Mouse (Mus musculus) forebrain, embryonic 15.5 days (tissue): ENCODE measurements around the gene Nmnat2. TPM values are rescaled to one million over a fixed set of nuclear protein-coding genes. Genes with fewer than 3 reads are reported as not detected.
A peak's percentile ranks its signal among the peaks of the same experiment; 100 is the strongest.

Source experiments
- ATAC-seq: fragments of 200-750 bp; cut with Nextera tagmentation; replicated peaks from 2 replicates; pipeline ENCODE4 v1.8.0; 2017; ENCODE audit warnings: mild to moderate bottlenecking, moderate TSS enrichment, moderate library complexity
- H3K27ac ChIP-seq: fragments of 300-500 bp; sonication (generic); replicated peaks from 2 replicates; pipeline ENCODE4 v1.5.1; 2015; ENCODE audit warnings: mild to moderate bottlenecking, inconsistent platforms
- H3K27me3 ChIP-seq: fragments of 300-500 bp; sonication (generic); 2 replicates; pipeline ENCODE4 v1.6.1; 2015; ENCODE audit warnings: inconsistent platforms
- H3K36me3 ChIP-seq: fragments of 300-500 bp; sonication (generic); 2 replicates; pipeline ENCODE4 v1.6.1; 2015; ENCODE audit warnings: mild to moderate bottlenecking, inconsistent platforms
- H3K4me1 ChIP-seq: fragments of 300-500 bp; sonication (generic); 2 replicates; pipeline ENCODE4 v1.6.1; 2015; ENCODE audit warnings: inconsistent platforms
- H3K4me2 ChIP-seq: fragments of 300-500 bp; sonication (generic); replicated peaks from 2 replicates; pipeline ENCODE4 v1.6.1; 2015; ENCODE audit warnings: mild to moderate bottlenecking, inconsistent platforms
- H3K4me3 ChIP-seq: fragments of 300-500 bp; sonication (generic); 2 replicates; pipeline ENCODE4 v1.5.1; 2015; ENCODE audit warnings: mild to moderate bottlenecking, inconsistent platforms
- H3K9ac ChIP-seq: fragments of 300-500 bp; sonication (generic); replicated peaks from 2 replicates; pipeline ENCODE4 v1.6.1; 2015; ENCODE audit warnings: mild to moderate bottlenecking, inconsistent platforms
- H3K9me3 ChIP-seq: fragments of 300-500 bp; sonication (generic); 2 replicates; pipeline ENCODE4 v1.6.1; 2016; ENCODE audit warnings: inconsistent platforms
- WGBS: fragments of 180-500 bp; shearing (Covaris S2); methylation state at CpG from one replicate; pipeline ENCODE4 v1.1.7; 2015; ENCODE audit warnings: mixed read lengths; 5-methylcytosine and 5-hydroxymethylcytosine counted together
- polyA plus RNA-seq: library from polyadenylated mRNA; unstranded; fragments of >200 nt; fragmentation: Nextera tagmentation; extraction: Ambion mirVana; gene quantifications from 2 replicates; pipeline ENCODE4 v1.2.1, GENCODE M21; 2015

The Nmnat2 gene
- polyA plus RNA-seq: 69.5 and 71.9 TPM in 2 replicates

DNA sequence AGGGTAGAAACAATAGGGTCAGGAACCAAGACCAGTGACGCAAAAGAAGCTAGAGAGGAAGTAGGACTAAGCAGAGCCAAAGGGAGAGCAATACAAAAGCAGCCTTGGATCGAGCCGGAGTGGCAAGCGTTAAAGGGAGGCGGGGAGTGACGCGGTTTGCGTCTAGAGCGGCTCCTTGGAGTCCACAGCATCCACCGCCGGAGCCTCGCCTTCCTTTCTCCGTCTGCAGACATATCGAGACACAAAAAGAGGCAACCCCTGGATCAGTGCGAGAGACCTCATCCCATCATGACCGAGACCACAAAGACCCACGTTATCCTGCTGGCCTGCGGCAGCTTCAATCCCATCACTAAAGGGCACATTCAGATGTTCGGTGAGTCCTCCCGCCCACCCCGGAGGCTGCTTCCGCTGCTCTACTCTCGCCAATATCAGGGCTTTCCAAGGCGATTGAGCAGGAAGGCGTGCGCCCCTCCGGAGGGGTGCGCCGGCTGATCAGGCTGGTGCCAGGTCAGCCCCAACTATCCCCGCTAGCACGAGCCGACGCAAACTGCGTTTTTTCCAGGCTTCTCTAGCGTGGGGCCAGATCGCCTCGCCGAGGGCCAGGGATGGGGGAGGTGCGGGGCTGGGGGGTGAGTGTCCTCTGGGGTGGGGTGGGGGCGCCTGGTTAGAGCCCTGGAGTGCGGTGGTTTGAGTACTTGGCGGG lies at the start of gene Nmnat2:
TSS of gene Nmnat2 (plus strand) at position 173 of the 703 bp plus-strand sequence.
- no peaks in the 10 kb centered on the region for H3K36me3 ChIP-seq
- peak; percentile 92 for ATAC-seq
- peaks cover 5% of the 10 kb centered on the region; the same call in 1 of the 2 replicates for H3K27me3 ChIP-seq
- peaks cover 20% of the 10 kb centered on the region for H3K4me1 ChIP-seq
- peak within 1 kb of the TSS; percentile 71 for H3K4me2 ChIP-seq
- peak within 1 kb of the TSS; percentile 85 for H3K27ac ChIP-seq
- WGBS: under 1% methylated on average over 42 of the region's 42 CpGs
- H3K4me3 ChIP-seq: peak within 1 kb of the TSS; percentile 53
- H3K9ac ChIP-seq: peak within 1 kb of the TSS; percentile 59
- no peaks in the 10 kb centered on the region for H3K9me3 ChIP-seq

DNA sequence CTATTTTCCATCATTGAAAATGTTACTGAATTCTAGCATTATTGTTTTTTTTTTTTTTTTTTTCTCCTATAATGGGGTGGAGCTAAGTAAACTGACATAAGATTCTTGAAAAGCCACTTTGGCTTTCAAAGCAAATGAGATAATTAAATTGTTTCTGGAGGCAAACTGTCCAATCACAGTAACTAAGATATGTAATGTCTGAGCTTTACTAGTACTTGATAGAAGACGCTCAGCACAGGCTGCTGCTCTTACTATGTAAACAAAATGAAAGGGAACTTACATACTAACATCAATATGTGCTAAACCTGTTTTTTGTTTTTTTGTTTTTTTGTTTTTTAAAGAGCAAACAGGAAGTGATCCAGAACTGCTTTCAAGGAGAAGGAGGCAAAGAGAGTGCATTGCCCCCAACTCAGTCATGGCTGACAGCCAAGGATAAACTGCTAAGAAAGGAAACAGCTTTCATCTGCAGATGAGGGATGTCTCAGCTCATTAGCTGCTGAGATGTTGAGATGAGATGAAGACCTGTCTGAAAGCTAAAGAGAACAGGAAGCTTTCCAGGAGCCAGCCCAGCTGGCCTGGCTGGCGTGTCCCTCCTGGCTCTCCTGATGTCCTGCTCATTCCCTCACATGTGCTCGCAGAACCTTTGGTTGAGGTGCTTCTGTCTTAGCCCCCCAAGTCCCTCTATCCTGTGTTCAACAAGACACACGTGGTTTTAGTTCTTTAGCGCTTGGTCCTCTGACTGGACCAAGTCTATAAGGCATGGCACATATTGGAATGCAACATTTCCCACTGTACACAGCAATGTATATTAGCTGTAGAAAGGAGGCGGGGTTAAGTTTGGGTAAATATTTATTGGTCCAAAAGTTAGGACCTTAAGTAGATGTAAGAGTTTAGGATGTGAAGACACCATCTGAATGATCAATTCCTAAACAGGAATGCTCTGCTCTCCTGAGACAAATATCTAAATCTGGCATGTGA lies 41.0 kb upstream of the Nmnat2 start:
- H3K36me3 ChIP-seq: no peaks in the 10 kb centered on the region
- no peaks in the 10 kb centered on the region for H3K9me3 ChIP-seq
- WGBS: 85% methylated on average over 6 of the region's 6 CpGs

DNA sequence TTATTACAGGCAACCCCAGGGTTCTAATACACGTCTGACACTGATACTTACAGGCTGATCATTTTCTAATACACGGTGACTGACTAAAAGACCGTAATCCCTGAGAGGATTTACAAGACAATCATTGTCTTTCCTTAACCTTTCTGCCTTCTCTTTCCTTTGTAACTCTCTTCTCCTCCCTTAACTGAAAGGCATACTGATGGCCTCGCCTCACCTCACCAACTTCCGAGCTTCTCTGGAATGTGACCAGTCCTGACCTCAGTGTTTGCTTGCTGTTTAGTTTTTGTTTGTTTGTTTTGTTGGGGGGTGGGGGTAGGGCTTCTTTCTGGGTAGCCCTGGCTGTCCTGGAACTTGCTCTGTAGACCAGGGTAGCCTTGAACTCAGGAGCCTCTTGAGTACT lies 39.0 kb upstream of the Nmnat2 start:
- no peaks in the 10 kb centered on the region for H3K36me3 ChIP-seq
- no peak overlapping the region for H3K4me3 ChIP-seq
- WGBS: 45% methylated on average over 5 of the region's 5 CpGs
- H3K27ac ChIP-seq: no peak overlapping the region
- H3K9ac ChIP-seq: no peak overlapping the region
- H3K4me2 ChIP-seq: no peak overlapping the region
- no peaks in the 10 kb centered on the region for H3K27me3 ChIP-seq
- no peaks in the 10 kb centered on the region for H3K9me3 ChIP-seq
- ATAC-seq: no peak
- H3K4me1 ChIP-seq: no peaks in the 10 kb centered on the region

More for the DNA sequence above, 41.0 kb upstream of the Nmnat2 start:
- H3K9ac ChIP-seq: no peak overlapping the region
- ATAC-seq: no peak
- no peak overlapping the region for H3K27ac ChIP-seq
- H3K27me3 ChIP-seq: no peaks in the 10 kb centered on the region
- no peaks in the 10 kb centered on the region for H3K4me1 ChIP-seq
- no peak overlapping the region for H3K4me3 ChIP-seq
- no peak overlapping the region for H3K4me2 ChIP-seq

DNA sequence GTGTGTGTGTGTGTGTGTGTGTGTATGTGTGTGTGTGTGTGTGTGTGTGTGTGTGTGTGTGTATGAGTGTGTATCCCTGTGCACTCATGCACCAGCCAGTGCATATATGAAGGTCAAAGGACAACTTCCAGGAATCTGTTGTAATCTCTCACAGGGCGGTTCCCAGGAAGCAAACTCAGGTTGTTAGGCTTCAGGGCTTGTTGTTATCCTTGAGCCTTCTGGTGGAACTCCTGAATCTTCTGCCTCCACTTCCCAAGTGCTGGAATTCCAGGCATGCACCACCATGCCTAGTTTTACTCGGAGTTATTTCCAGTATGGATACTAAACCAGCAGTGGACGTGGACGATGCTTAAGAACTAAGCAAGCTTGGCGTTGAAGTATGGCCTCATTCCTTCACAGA lies 37.9 kb upstream of the Nmnat2 start:
- ATAC-seq: no peak
- Histone ChIP-seq H3K36me3 (no peaks in the 10 kb centered on the region), H3K27me3 (no peaks in the 10 kb centered on the region), H3K9me3 (no peaks in the 10 kb centered on the region), H3K4me3 (no peak overlapping the region), H3K27ac (no peak overlapping the region), H3K4me2 (no peak overlapping the region), H3K9ac (no peak overlapping the region), H3K4me1 (no peaks in the 10 kb centered on the region)
- 90% methylated on average over 5 of the region's 5 CpGs for WGBS

GRCm38 (mm10) chr1:152917626-152918025 lies 37.2 kb upstream of the Nmnat2 start:
- no peak overlapping the region for H3K4me2 ChIP-seq
- ATAC-seq: no peak
- no peak overlapping the region for H3K9ac ChIP-seq
- no peaks in the 10 kb centered on the region for H3K36me3 ChIP-seq
- H3K27me3 ChIP-seq: no peaks in the 10 kb centered on the region
- no peak overlapping the region for H3K27ac ChIP-seq
- no peaks in the 10 kb centered on the region for H3K4me1 ChIP-seq
- no peaks in the 10 kb centered on the region for H3K9me3 ChIP-seq
- H3K4me3 ChIP-seq: no peak overlapping the region
- 72% methylated on average over 4 of the region's 4 CpGs for WGBS

DNA sequence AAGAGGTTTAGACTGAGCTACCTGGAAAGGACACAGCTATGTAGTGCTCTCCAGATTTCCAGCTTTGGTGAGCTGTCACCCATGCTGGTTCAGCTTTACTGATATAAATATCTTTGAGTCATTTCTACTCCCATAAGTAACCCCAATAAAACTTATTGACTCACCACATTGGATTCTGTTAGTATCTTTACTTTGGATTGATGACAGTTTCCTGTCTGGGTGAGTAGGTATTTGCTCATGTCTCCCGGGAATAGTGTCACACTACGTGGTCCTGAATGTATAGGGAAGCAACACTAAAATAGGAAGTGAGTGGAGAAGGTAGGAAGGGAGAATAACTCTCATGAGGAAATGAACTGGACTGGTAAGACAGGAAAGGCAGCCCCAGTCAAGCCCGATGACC lies 33.0 kb upstream of the Nmnat2 start:
- no peaks in the 10 kb centered on the region for H3K36me3 ChIP-seq
- ATAC-seq: no peak
- H3K27ac ChIP-seq: no peak overlapping the region
- H3K4me1 ChIP-seq: no peaks in the 10 kb centered on the region
- H3K4me2 ChIP-seq: no peak overlapping the region
- no peak overlapping the region for H3K9ac ChIP-seq
- WGBS: 86% methylated on average over 3 of the region's 3 CpGs
- no peaks in the 10 kb centered on the region for H3K27me3 ChIP-seq
- H3K4me3 ChIP-seq: no peak overlapping the region
- H3K9me3 ChIP-seq: no peaks in the 10 kb centered on the region

GRCm38 (mm10) chr1:152933962-152934361 lies 20.8 kb upstream of the Nmnat2 start:
- H3K36me3 ChIP-seq: no peaks in the 10 kb centered on the region
- 69% methylated on average over 11 of the region's 11 CpGs for WGBS
- ATAC-seq: no peak
- no peak overlapping the region for H3K4me2 ChIP-seq
- H3K27ac ChIP-seq: no peak overlapping the region
- no peaks in the 10 kb centered on the region for H3K4me1 ChIP-seq
- no peak overlapping the region for H3K4me3 ChIP-seq
- no peaks in the 10 kb centered on the region for H3K27me3 ChIP-seq
- H3K9me3 ChIP-seq: no peaks in the 10 kb centered on the region
- H3K9ac ChIP-seq: no peak overlapping the region

DNA sequence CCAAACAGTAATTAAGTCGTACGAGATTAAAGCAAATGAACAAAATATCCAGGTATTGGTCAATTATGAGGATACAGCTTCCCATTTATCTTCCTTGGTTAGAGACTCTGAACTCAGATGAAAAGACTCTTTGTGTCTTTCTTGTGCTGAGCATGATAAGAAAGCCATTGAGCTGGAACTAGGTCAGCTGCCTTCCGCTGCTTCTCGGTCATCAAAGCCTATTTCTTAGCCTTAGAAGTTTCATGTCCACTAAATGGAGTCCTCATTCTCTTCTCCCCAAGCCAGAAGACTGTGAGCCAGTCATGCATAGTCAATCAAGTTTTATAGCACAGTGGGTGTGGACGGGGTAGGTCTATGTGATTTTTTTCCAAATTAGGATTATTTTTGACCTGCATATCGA lies 19.3 kb upstream of the Nmnat2 start:
- no peaks in the 10 kb centered on the region for H3K4me1 ChIP-seq
- 58% methylated on average over 6 of the region's 6 CpGs for WGBS
- no peaks in the 10 kb centered on the region for H3K9me3 ChIP-seq
- ATAC-seq: no peak
- H3K36me3 ChIP-seq: no peaks in the 10 kb centered on the region
- no peak overlapping the region for H3K4me3 ChIP-seq
- H3K4me2 ChIP-seq: no peak overlapping the region
- H3K9ac ChIP-seq: no peak overlapping the region
- no peaks in the 10 kb centered on the region for H3K27me3 ChIP-seq
- no peak overlapping the region for H3K27ac ChIP-seq

DNA sequence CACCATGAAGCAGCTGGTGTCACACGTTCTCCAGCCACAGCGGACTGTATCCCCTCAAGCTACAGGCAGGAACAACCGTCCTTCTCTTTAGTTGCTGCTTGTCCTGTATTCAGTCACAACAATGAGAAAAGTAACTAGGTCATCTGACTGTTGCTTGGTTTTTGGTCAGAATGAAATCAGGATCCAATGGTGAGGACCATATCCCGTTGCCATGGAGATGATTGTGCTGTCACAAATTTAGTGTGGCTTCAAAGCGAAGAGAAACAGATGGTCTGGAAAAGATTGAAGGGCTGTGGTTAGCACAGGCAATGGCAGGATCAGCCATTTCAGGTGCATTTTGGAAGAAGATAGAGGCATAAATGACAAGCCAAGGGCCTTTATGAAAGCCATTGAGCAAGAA lies 18.4 kb upstream of the Nmnat2 start:
- Histone ChIP-seq H3K9ac (no peak overlapping the region), H3K4me2 (no peak overlapping the region), H3K36me3 (no peaks in the 10 kb centered on the region), H3K4me3 (no peak overlapping the region), H3K27me3 (no peaks in the 10 kb centered on the region), H3K4me1 (no peaks in the 10 kb centered on the region), H3K9me3 (no peaks in the 10 kb centered on the region), H3K27ac (no peak overlapping the region)
- ATAC-seq: no peak
- 84% methylated on average over 5 of the region's 5 CpGs for WGBS

- H3K4me2 ChIP-seq: no peak overlapping the region
- H3K9me3 ChIP-seq: no peaks in the 10 kb centered on the region
- no peak overlapping the region for H3K4me3 ChIP-seq
- no peak overlapping the region for H3K27ac ChIP-seq
- no peak for ATAC-seq
- 38% methylated on average over 4 of the region's 4 CpGs for WGBS
- H3K4me1 ChIP-seq: no peaks in the 10 kb centered on the region
- no peaks in the 10 kb centered on the region for H3K27me3 ChIP-seq
- no peaks in the 10 kb centered on the region for H3K36me3 ChIP-seq
- no peak overlapping the region for H3K9ac ChIP-seq
Observed at GRCm38 (mm10) chr1:152942977-152943376, 11.8 kb upstream of the Nmnat2 start.

DNA sequence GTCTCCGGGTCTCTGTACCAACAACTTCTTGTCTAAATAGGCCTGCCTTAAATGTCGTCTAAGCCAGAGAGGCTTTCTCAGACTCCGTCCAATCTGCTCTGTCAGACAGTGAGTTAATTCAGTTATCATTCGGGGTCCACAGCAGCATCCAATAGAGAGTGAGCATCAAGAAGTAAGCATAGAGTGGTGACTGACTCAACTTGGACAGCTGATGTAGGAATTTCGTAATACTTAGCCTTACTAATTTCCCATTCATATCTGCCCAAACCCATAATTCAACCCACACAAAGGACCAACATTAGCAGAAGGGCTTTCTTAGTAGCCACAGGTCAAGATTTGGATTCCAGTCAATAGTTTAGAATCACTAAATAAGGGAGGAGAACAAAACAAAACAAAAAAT lies 626 bp upstream of the Nmnat2 start:
- Histone ChIP-seq H3K27ac (no peak overlapping the region), H3K27me3 (peaks cover 5% of the 10 kb centered on the region; the same call in 1 of the 2 replicates), H3K4me2 (0 out of 2 replicates have a peak overlapping the region, but pooled peaks have one; percentile 71), H3K36me3 (no peaks in the 10 kb centered on the region), H3K4me3 (no peak overlapping the region), H3K4me1 (peaks cover 20% of the 10 kb centered on the region), H3K9me3 (no peaks in the 10 kb centered on the region), H3K9ac (no peak overlapping the region)
- WGBS: 76% methylated on average over 5 of the region's 5 CpGs
- no peak for ATAC-seq

GRCm38 (mm10) chr1:152955564-152956211 lies 895 bp downstream of the Nmnat2 start:
- WGBS: 1% methylated on average over 40 of the region's 40 CpGs

More at GRCm38 (mm10) chr1:152955564-152956211, 895 bp downstream of the Nmnat2 start:
- H3K4me3 ChIP-seq: peak overlapping the region; percentile 53
- ATAC-seq: peak; percentile 59
- no peaks in the 10 kb centered on the region for H3K36me3 ChIP-seq
- peak overlapping the region; percentile 85 for H3K27ac ChIP-seq
- H3K4me2 ChIP-seq: peak overlapping the region; percentile 71
- peak overlapping the region; percentile 59 for H3K9ac ChIP-seq
- peaks cover 20% of the 10 kb centered on the region for H3K4me1 ChIP-seq
- H3K27me3 ChIP-seq: peaks cover 5% of the 10 kb centered on the region; the same call in 1 of the 2 replicates
- H3K9me3 ChIP-seq: no peaks in the 10 kb centered on the region
